Mouse (Mus musculus) MEL (cell line): ENCODE measurements at regions not wholly inside any gene's neighbourhood (a gene's known extent, or its start where the extent isn't known, plus 50 kb on each side); places are given as distances from the start of the nearest gene placed in this dataset.

ENCODE experiments used
- DNase-seq: peaks from one replicate; pipeline ENCODE4 v3.0.0; 2011; ENCODE audit warnings: low read depth, low spot score
- H3K27ac ChIP-seq: 2 replicates; pipeline ENCODE4 v1.5.1; 2012; ENCODE audit warnings: low read depth, mild to moderate bottlenecking, control low read depth, low read length, moderate library complexity; ENCODE audit not compliant: control insufficient read depth
- H3K27me3 ChIP-seq, 2 experiments: fragments of 150-350 bp in 1 of 2; sonication (generic) in 1 of 2; 2 replicates each; pipeline ENCODE4 v1.6.1; 2012; ENCODE audit warnings: low read length in 2 of 2, mild to moderate bottlenecking in 2 of 2, improper control_type of control experiment in 1 of 2, moderate library complexity in 1 of 2; ENCODE audit not compliant: insufficient read depth in 2 of 2, control insufficient read depth in 1 of 2
- H3K36me3 ChIP-seq, 2 experiments: 2 replicates each; pipeline ENCODE4 v1.6.1; 2012 to 2014; ENCODE audit warnings: low read length in 2 of 2, improper control_type of control experiment in 1 of 2, inconsistent platforms in 1 of 2, mild to moderate bottlenecking in 1 of 2; ENCODE audit not compliant: insufficient read depth in 2 of 2, control insufficient read depth in 1 of 2
- H3K4me1 ChIP-seq, 2 experiments: fragments of 150-350 bp in 1 of 2; sonication (generic) in 1 of 2; 2 replicates each; pipeline ENCODE4 v1.6.1; 2012; ENCODE audit warnings: low read length in 2 of 2, improper control_type of control experiment in 1 of 2, mild to moderate bottlenecking in 1 of 2; ENCODE audit not compliant: insufficient read depth in 2 of 2, control insufficient read depth in 1 of 2
- H3K4me3 ChIP-seq, 2 experiments: fragments of 150-350 bp in 1 of 2; sonication (generic) in 1 of 2; 2 replicates each; pipeline ENCODE4 v1.5.1; 2012; ENCODE audit warnings: low read depth in 2 of 2, low read length in 2 of 2, mild to moderate bottlenecking in 2 of 2, moderate library complexity in 2 of 2, control low read depth in 1 of 2, improper control_type of control experiment in 1 of 2; ENCODE audit not compliant: control insufficient read depth in 1 of 2, insufficient read depth in 1 of 2
- H3K79me2 ChIP-seq: 2 replicates; pipeline ENCODE4 v1.6.1; 2012; ENCODE audit warnings: mild to moderate bottlenecking, low read length, moderate library complexity; ENCODE audit not compliant: control insufficient read depth, poor library complexity, insufficient read depth
- H3K9ac ChIP-seq: 2 replicates; pipeline ENCODE4 v1.6.1; 2012; ENCODE audit warnings: low read depth, mild to moderate bottlenecking, control low read depth, low read length, moderate library complexity; ENCODE audit not compliant: control insufficient read depth, poor library complexity, severe bottlenecking
- H3K9me3 ChIP-seq: fragments of 150-350 bp; sonication (generic); replicated peaks from 2 replicates; pipeline ENCODE4 v1.6.1; 2012; ENCODE audit warnings: mild to moderate bottlenecking, low read length, improper control_type of control experiment, moderate library complexity; ENCODE audit not compliant: insufficient read depth
- ELF1 ChIP-seq: IDR thresholded peaks from 2 replicates; pipeline ENCODE4 v1.6.1; 2014; ENCODE audit warnings: low read depth, mild to moderate bottlenecking, inconsistent platforms, low read length, improper control_type of control experiment, moderate library complexity
- ETS1 ChIP-seq: IDR thresholded peaks from 2 replicates; pipeline ENCODE4 v1.6.1; 2012; ENCODE audit warnings: low read depth, mild to moderate bottlenecking, inconsistent platforms, low read length, improper control_type of control experiment, moderate library complexity
- GABPA ChIP-seq: IDR thresholded peaks from 2 replicates; pipeline ENCODE4 v1.6.1; 2012; ENCODE audit warnings: low read depth, mild to moderate bottlenecking, inconsistent platforms, low read length, improper control_type of control experiment, moderate library complexity
- GATA1 ChIP-seq: IDR thresholded peaks from 2 replicates; pipeline ENCODE4 v1.6.1; 2011; ENCODE audit warnings: low read depth, low read length, improper control_type of control experiment
- HCFC1 ChIP-seq: IDR thresholded peaks from 2 replicates; pipeline ENCODE4 v1.6.1; 2012; ENCODE audit warnings: low read depth, mild to moderate bottlenecking, inconsistent platforms, low read length, improper control_type of control experiment, moderate library complexity
- KAT2A ChIP-seq: conservative IDR thresholded peaks from 2 replicates; pipeline ENCODE4 v1.6.1; 2012; ENCODE audit warnings: low read depth, low read length, improper control_type of control experiment, inconsistent platforms
- MAFK ChIP-seq: IDR thresholded peaks from 2 replicates; pipeline ENCODE4 v1.6.1; 2011; ENCODE audit warnings: low read depth, mild to moderate bottlenecking, low read length, improper control_type of control experiment, borderline replicate concordance
- MXI1 ChIP-seq: IDR thresholded peaks from 2 replicates; pipeline ENCODE4 v1.6.1; 2011; ENCODE audit warnings: mild to moderate bottlenecking, low read depth, low read length, improper control_type of control experiment
- MYB ChIP-seq: IDR thresholded peaks from 2 replicates; pipeline ENCODE4 v1.6.1; 2011; ENCODE audit warnings: mild to moderate bottlenecking, low read depth, low read length, improper control_type of control experiment
- NRF1 ChIP-seq: IDR thresholded peaks from 2 replicates; pipeline ENCODE4 v1.6.1; 2014; ENCODE audit warnings: low read depth, mild to moderate bottlenecking, inconsistent platforms, low read length, improper control_type of control experiment, moderate library complexity; ENCODE audit not compliant: poor library complexity, insufficient read depth, severe bottlenecking
- POLR2AphosphoS2 ChIP-seq: IDR thresholded peaks from 2 replicates; pipeline ENCODE4 v1.6.1; 2011; ENCODE audit warnings: low read length, improper control_type of control experiment
- POLR2AphosphoS5 ChIP-seq: IDR thresholded peaks from 2 replicates; pipeline ENCODE4 v1.6.1; 2012; ENCODE audit warnings: low read depth, borderline replicate concordance, mild to moderate bottlenecking, inconsistent platforms, low read length, moderate library complexity, mixed read lengths
- RAD21 ChIP-seq: IDR thresholded peaks from 2 replicates; pipeline ENCODE4 v1.6.1; 2011; ENCODE audit warnings: mild to moderate bottlenecking, low read depth, low read length, improper control_type of control experiment
- RCOR1 ChIP-seq: IDR thresholded peaks from 2 replicates; pipeline ENCODE4 v1.6.1; 2012; ENCODE audit warnings: low read depth, mild to moderate bottlenecking, inconsistent platforms, low read length, improper control_type of control experiment
- SIN3A ChIP-seq: IDR thresholded peaks from 2 replicates; pipeline ENCODE4 v1.6.1; 2012; ENCODE audit warnings: low read length, improper control_type of control experiment, inconsistent platforms
- TAL1 ChIP-seq: IDR thresholded peaks from 2 replicates; pipeline ENCODE4 v1.6.1; 2012; ENCODE audit warnings: mild to moderate bottlenecking, inconsistent platforms, low read length, moderate library complexity, mixed read lengths
- TBP ChIP-seq: IDR thresholded peaks from 2 replicates; pipeline ENCODE4 v1.8.0; 2011; ENCODE audit warnings: low read depth, low read length, improper control_type of control experiment
- UBTF ChIP-seq: IDR thresholded peaks from 2 replicates; pipeline ENCODE4 v1.6.1; 2012; ENCODE audit warnings: low read depth, mild to moderate bottlenecking, inconsistent platforms, low read length, improper control_type of control experiment, moderate library complexity, borderline replicate concordance; ENCODE audit not compliant: insufficient read depth
- USF1 ChIP-seq: IDR thresholded peaks from 2 replicates; pipeline ENCODE4 v1.6.1; 2014; ENCODE audit warnings: low read depth, mild to moderate bottlenecking, inconsistent platforms, low read length, improper control_type of control experiment, moderate library complexity
- USF2 ChIP-seq, 2 experiments: IDR thresholded peaks; 2 replicates each; pipeline ENCODE4 v1.6.1; 2011 to 2012; ENCODE audit warnings: improper control_type of control experiment in 2 of 2, low read length in 2 of 2, borderline replicate concordance in 1 of 2, inconsistent platforms in 1 of 2, low read depth in 1 of 2, mild to moderate bottlenecking in 1 of 2; ENCODE audit not compliant: insufficient read depth in 1 of 2
- ZC3H11A ChIP-seq: IDR thresholded peaks from 2 replicates; pipeline ENCODE4 v1.6.1; 2012; ENCODE audit warnings: low read depth, mild to moderate bottlenecking, inconsistent platforms, low read length, improper control_type of control experiment
- ZMIZ1 ChIP-seq: IDR thresholded peaks from 2 replicates; pipeline ENCODE4 v1.6.1; 2012; ENCODE audit warnings: low read depth, mild to moderate bottlenecking, inconsistent platforms, low read length, improper control_type of control experiment, moderate library complexity

GRCm38 (mm10) chr17:93579981-93580380, 381.2 kb downstream of the Adcyap1 start:
- H3K27ac ChIP-seq = no peak overlapping the region
- TF ChIP-seq GATA1 (no peak), RCOR1 (no peak), UBTF (no peak), ETS1 (0 out of 2 replicates have a peak, but pooled peaks have one; percentile 13)
- H3K36me3 ChIP-seq = no peaks in the 10 kb centered on the region
- H3K9ac ChIP-seq = no peak overlapping the region
- H3K4me3 ChIP-seq = no peak overlapping the region
- DNase-seq = peak; percentile 26
- H3K4me1 ChIP-seq = no peaks in the 10 kb centered on the region
- H3K79me2 ChIP-seq = no peaks in the 10 kb centered on the region
- H3K27me3 ChIP-seq = no peaks in the 10 kb centered on the region
- H3K9me3 ChIP-seq = no peaks in the 10 kb centered on the region

GRCm38 (mm10) chr17:93598181-93598685, 399.4 kb downstream of the Adcyap1 start:
- Histone ChIP-seq H3K9me3 (no peaks in the 10 kb centered on the region), H3K4me1 (no peaks in the 10 kb centered on the region; a peak in 1 of 4 replicates), H3K9ac (no peak overlapping the region), H3K27me3 (no peaks in the 10 kb centered on the region), H3K4me3 (no peak overlapping the region)
- TF ChIP-seq RAD21 (no peak), MXI1 (no peak), GABPA (no peak), MAFK (no peak), SIN3A (no peak), TAL1 (no peak), MYB (no peak), TBP (no peak), ELF1 (no peak), HCFC1 (no peak), ZC3H11A (no peak), ZMIZ1 (no peak), NRF1 (no peak), POLR2AphosphoS5 (no peak), USF2 (IDR thresholded peaks at IDR 0.05; ENCODE audit: borderline replicate concordance in 1 of 2, insufficient read depth in 1 of 2, low read depth in 1 of 2, low read length in 2 of 2) (no peak), KAT2A (no peak), USF1 (no peak), POLR2AphosphoS2 (no peak), RCOR1 (no peak)
- TF ChIP-seq, all 39 proteins: peak for 0
- H3K36me3 ChIP-seq = no peaks in the 10 kb centered on the region; a peak in 1 of 4 replicates
- no peak for DNase-seq
- no peaks in the 10 kb centered on the region for H3K79me2 ChIP-seq
- H3K27ac ChIP-seq = no peak overlapping the region
